Mouse (Mus musculus) embryonic stem cell, embryonic (primary cell): Measurements from ENCODE around the gene Gm20388.

Experiments
- CTCF ChIA-PET, 4 experiments: fragments of 300-600 bp in 2 of 4; fragments of 350-600 bp in 2 of 4; sonication (Branson Sonifier 250); formaldehyde crosslinking; loops; one replicate each; lab custom pipeline; 2022; ENCODE audit warnings: inconsistent platforms in 2 of 4; lab: Charles Lee
- POLR2A ChIA-PET, 4 experiments: fragments of 300-600 bp in 2 of 4; fragments of 350-600 bp in 2 of 4; sonication (Branson Sonifier 250); formaldehyde crosslinking; loops; one replicate each; lab custom pipeline; 2022; ENCODE audit warnings: antibody characterized with exemption in 4 of 4, inconsistent platforms in 1 of 4; lab: Charles Lee

Gm20388 gene

GRCm38 (mm10) chr8:121978670-121979069, 2068.0 kb downstream of the Gm20388 start:
- ChIA-PET POLR2A (interaction anchor here in 3 of 4 experiments (0.8 to 1.9 kb wide), 14 partner anchors 9 to 291 kb away, joined by 3 to 11 read pairs (median 4); no protein-coding TSS in a partner anchor), CTCF (interaction anchor here (0.5 to 2.3 kb wide), 49 partner anchors 9 to 413 kb away, joined by 3 to 20 read pairs (median 5); partner anchors contain the start of gene Zfpm1 (in 1 of the 4))

GRCm38 (mm10) chr8:121980792-121981519, 2070.3 kb downstream of the Gm20388 start:
- POLR2A ChIA-PET = interaction anchor here in 2 of 4 experiments (1.0 to 2.2 kb wide), 3 partner anchors 12 to 25 kb away, joined by 3 to 5 read pairs (median 3); no protein-coding TSS in a partner anchor

DNA sequence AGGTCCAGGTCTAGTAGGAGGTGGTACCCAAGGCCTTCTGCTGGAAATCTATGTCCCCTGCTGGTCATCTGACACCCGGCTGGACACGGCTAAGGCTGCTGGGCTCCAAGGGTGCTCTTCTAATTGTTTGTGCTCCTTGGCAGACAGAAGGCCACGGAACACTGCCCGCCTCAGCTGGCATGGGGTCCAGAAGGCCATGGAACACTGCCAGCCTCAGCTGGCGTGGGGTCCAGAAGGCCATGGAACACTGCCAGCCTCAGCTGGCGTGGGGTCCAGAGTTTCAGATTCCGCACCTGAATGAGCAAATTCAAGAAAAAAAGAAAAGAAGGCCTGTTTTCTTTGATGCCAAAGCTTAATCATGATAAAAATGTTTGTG, 2070.9 kb downstream of the Gm20388 start:
- POLR2A ChIA-PET = interaction anchor here in 2 of 4 experiments (1.0 to 2.2 kb wide), 4 partner anchors 7 to 26 kb away, joined by 3 to 5 read pairs (median 4); no protein-coding TSS in a partner anchor

More at GRCm38 (mm10) chr8:121980792-121981519, 2070.3 kb downstream of the Gm20388 start:
- CTCF ChIA-PET = interaction anchor here in 2 of 4 experiments (0.6 to 0.7 kb wide), 2 partner anchors 8 to 9 kb away, joined by 3 to 4 read pairs; no protein-coding TSS in a partner anchor

GRCm38 (mm10) chr8:121985673-121986072, 2075.0 kb downstream of the Gm20388 start:
- ChIA-PET POLR2A (interaction anchor here in 1 of 4 experiments (1.4 to 1.7 kb wide), 2 partner anchors 11 to 24 kb away, joined by 3 read pairs; no protein-coding TSS in a partner anchor), CTCF (interaction anchor here in 2 of 4 experiments (0.7 to 1.1 kb wide), 2 partner anchors 15 to 284 kb away, joined by 3 to 4 read pairs; no protein-coding TSS in a partner anchor)

More for the DNA sequence above, 2070.9 kb downstream of the Gm20388 start:
- CTCF ChIA-PET = interaction anchor here in 3 of 4 experiments (0.6 to 0.7 kb wide), 3 partner anchors 9 to 43 kb away, joined by 3 to 4 read pairs (median 3); no protein-coding TSS in a partner anchor

DNA sequence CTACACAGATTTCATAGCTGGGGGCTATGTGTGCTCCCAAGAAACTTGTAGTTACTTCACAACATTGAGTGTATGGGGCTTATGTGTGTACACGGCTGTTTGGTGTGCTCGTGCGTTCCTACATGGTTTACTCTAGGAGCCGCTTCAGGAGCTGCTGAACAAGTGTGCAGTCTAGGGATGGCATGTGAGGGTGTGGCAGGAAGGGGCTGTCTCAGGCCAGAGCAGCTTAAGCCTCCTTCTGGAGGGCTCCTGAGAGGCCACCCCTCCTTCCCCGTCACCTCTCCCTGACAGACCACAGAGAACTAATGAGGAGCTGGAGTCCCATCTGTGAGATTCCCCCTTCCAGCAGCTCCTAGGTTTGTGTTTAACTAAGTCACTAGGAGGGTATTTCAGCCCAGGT, 2077.3 kb downstream of the Gm20388 start:
- CTCF ChIA-PET = interaction anchor here in 3 of 4 experiments (0.7 to 2.4 kb wide), 5 partner anchors 10 to 282 kb away, joined by 3 to 14 read pairs (median 4); no protein-coding TSS in a partner anchor
- POLR2A ChIA-PET = interaction anchor here in 1 of 4 experiments (1.1 to 1.7 kb wide), 3 partner anchors 9 to 35 kb away, joined by 3 to 10 read pairs (median 5); no protein-coding TSS in a partner anchor

- ChIA-PET CTCF (interaction anchor here in 2 of 4 experiments (0.8 to 1.0 kb wide), 2 partner anchors 56 to 279 kb away, joined by 3 read pairs; no protein-coding TSS in a partner anchor), POLR2A (interaction anchor here in 1 of 4 experiments (1.1 to 1.4 kb wide), 4 partner anchors 26 to 140 kb away, joined by 3 to 5 read pairs (median 4); no protein-coding TSS in a partner anchor)
These were observed 2080.0 kb downstream of the Gm20388 start for GRCm38 (mm10) chr8:121990506-121991255.

DNA sequence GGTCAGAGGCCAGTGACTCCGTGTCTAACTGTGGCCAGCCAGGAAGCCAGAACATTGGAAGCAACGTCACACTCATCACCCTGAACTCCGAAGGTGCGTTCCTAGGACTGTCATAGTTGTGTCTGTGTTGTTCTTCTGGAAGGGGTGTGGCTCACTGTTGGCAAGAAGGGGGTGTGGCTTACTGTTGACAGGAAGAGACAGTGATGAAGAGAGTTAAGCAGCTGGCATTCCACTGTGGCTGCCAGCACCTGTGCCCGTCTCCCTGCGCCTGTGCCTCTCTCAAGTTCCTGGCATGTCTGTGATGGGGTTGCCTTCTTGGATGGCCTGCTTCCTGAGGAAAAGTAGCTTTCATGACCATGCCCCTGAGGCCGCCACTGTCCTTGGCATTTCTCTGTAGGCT, 2081.0 kb downstream of the Gm20388 start:
- CTCF ChIA-PET = no interaction called here
- POLR2A ChIA-PET = interaction anchor here in 1 of 4 experiments (1.4 to 1.6 kb wide), 2 partner anchors 18 to 141 kb away, joined by 4 read pairs; no protein-coding TSS in a partner anchor

GRCm38 (mm10) chr8:121992911-121993310, 2082.3 kb downstream of the Gm20388 start:
- POLR2A ChIA-PET = interaction anchor here in 2 of 4 experiments (0.6 to 1.6 kb wide), 5 partner anchors 8 to 1052 kb away, joined by 3 to 4 read pairs (median 3); no protein-coding TSS in a partner anchor
- CTCF ChIA-PET = interaction anchor here in 2 of 4 experiments (1.0 to 1.8 kb wide), 2 partner anchors 15 kb away, joined by 4 to 5 read pairs; no protein-coding TSS in a partner anchor

DNA sequence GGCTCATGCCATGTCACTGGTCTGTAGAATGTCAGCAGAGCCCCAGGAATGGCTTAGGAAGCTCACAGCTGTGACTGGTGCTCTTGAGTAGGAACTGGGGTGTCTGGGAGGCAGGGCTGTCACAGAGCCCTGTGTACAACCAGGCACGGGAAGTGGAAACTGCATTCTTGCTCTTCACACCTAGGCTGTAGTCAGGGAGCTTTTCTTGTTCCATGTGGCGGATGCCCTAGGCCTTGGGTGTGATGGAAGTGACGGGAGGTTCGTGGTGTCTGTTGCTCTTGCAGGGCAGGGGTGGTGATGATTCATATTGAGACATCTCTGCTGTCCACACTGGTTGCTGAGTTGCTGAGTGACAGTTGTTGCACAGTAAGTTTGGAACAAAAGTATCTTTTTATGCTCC, 2084.5 kb downstream of the Gm20388 start:
- ChIA-PET CTCF (interaction anchor here in 3 of 4 experiments (0.6 to 2.4 kb wide), 3 partner anchors 17 to 463 kb away, joined by 3 to 7 read pairs (median 5); no protein-coding TSS in a partner anchor), POLR2A (interaction anchor here in 2 of 4 experiments (0.6 to 1.7 kb wide), 3 partner anchors 44 to 1457 kb away, joined by 3 to 6 read pairs (median 6); no protein-coding TSS in a partner anchor)

GRCm38 (mm10) chr8:121995895-121996294, 2085.3 kb downstream of the Gm20388 start:
- CTCF ChIA-PET = interaction anchor here in 1 of 4 experiments (2.4 kb wide), 1 partner anchor 18 kb away, joined by 7 read pairs; no protein-coding TSS in a partner anchor

GRCm38 (mm10) chr8:121998631-121999030, 2088.0 kb downstream of the Gm20388 start:
- CTCF ChIA-PET = interaction anchor here in 1 of 4 experiments (0.6 to 1.2 kb wide), 2 partner anchors 21 to 119 kb away, joined by 3 read pairs; no protein-coding TSS in a partner anchor
- POLR2A ChIA-PET = interaction anchor here in 1 of 4 experiments (1.4 kb wide), 1 partner anchor 10 kb away, joined by 4 read pairs; no protein-coding TSS in a partner anchor

More at GRCm38 (mm10) chr8:121995895-121996294, 2085.3 kb downstream of the Gm20388 start:
- POLR2A ChIA-PET = no interaction called here

DNA sequence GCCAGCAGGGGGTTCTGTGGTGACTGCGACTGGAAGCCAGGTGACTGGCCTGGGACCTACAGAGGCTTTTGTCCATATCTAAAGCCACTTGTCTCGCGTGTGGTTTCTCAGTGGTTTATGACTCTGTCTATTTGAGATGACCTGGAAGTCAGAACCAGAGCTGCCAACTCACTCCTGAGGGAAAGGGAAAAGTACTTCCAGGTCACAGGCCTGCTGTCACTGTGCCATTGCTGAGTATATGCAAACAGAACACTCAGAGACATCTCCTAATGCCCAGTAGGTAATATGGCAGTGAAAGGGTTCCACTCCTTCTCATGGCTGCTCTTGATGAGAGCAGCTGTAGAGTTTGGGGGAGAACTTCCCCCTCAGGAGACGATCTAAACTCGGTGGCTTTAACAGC, 2088.6 kb downstream of the Gm20388 start:
- ChIA-PET CTCF (interaction anchor here in 1 of 4 experiments (1.2 kb wide), 1 partner anchor 21 kb away, joined by 3 read pairs; no protein-coding TSS in a partner anchor), POLR2A (no interaction called here)

GRCm38 (mm10) chr8:122001339-122002115, 2090.9 kb downstream of the Gm20388 start:
- POLR2A ChIA-PET = interaction anchor here in 3 of 4 experiments (0.7 to 2.0 kb wide), 14 partner anchors 9 to 153 kb away, joined by 3 to 10 read pairs (median 3); no protein-coding TSS in a partner anchor
- CTCF ChIA-PET = interaction anchor here (0.5 to 1.9 kb wide), 19 partner anchors 9 to 151 kb away, joined by 3 to 9 read pairs (median 4); no protein-coding TSS in a partner anchor

DNA sequence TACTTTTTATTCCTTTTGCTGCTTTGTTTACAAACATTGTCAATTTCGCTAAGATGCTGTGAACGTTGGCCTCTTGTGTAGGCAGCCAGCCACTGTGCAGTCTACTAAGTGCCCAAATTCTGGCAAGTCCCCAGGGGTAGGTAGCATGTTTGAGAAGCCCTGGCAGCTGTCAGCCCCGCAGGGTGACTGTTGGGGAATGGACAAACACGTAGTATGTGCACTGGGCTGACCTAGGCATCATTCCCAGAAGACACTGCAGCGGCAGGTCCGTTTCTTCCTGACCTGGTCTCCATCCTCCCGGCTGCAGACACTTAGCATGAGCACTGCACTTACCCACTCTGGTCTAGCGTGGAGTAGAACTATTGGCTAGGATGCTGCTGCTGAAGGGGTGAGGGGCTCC, 2093.0 kb downstream of the Gm20388 start:
- POLR2A ChIA-PET = no interaction called here

GRCm38 (mm10) chr8:122004131-122004530, 2093.5 kb downstream of the Gm20388 start:
- POLR2A ChIA-PET = no interaction called here
- CTCF ChIA-PET = no interaction called here

More for the DNA sequence above, 2093.0 kb downstream of the Gm20388 start:
- CTCF ChIA-PET = interaction anchor here in 1 of 4 experiments (0.5 kb wide), 1 partner anchor 11 kb away, joined by 3 read pairs; no protein-coding TSS in a partner anchor
